Mouse (Mus musculus) CD4-positive helper T cell, adult 2 months (primary cell): ENCODE measurements around the gene Kdelc2.

ENCODE experiments used
- DNase-seq: peaks from one replicate; pipeline ENCODE4 v3.0.0-alpha.2; 2012; ENCODE audit warnings: low read depth, missing footprints, low spot score

Kdelc2 gene

GRCm38 (mm10) chr9:53383951-53384866 lies at the start of gene Kdelc2:
TSS of gene Kdelc2 (plus strand) at chr9:53384025.
- DNase-seq, result peak; percentile 65

GRCm38 (mm10) chr9:53335131-53335530 lies 48.7 kb upstream of the Kdelc2 start:
- DNase-seq, result no peak

GRCm38 (mm10) chr9:53339603-53340002 lies 44.2 kb upstream of the Kdelc2 start:
- DNase-seq, result no peak

DNA sequence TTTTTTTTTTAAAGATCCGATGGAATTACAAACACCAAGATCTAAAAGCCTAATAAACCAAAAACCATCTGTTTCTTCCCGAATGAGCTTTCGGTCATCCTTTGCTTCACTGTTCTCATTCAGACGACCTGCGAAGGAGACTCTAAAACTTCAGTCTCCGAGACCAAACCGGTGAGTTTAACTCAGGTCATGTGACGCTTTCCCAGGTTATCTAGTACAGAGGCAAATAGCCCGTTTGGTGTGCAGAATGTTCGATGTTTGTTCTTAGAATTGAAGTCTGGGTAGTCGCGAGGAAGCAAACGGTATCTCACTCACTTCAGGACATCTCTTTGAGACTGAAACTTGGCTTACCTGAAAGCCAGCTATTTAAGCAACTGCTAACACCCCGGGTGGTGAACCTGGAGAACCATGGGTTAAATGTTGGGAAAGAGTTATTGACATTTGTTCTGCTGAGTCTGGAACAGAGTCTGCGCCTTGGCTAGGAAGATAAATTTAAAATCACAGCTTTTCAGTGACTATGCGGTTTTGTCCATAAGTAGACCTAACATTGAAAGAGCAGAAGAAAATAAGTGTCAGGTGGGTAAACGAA lies 43.4 kb upstream of the Kdelc2 start:
- DNase-seq, result no peak

DNA sequence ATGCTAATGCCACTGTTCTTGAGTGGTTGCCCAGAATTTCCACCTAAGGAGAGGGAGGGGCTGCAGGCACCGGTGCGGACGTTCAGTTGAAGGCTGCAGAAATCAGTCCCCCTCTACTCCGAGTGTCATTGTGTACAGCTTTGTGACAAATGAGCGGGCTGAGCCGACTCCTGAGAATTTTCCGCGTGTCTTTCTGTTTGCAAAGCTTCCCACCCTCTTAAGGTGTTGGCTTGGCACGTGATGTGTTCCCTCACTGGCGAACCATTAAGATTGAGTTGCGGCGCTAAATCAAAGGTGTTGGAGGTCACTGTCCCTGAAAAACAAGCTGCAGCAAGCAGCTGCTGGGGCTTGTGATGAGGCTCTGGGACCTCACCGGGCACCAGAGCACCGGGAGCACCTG lies 42.9 kb upstream of the Kdelc2 start:
- DNase-seq, result peak; percentile 21

- DNase-seq, result no peak
Measured at GRCm38 (mm10) chr9:53341981-53342380, 41.8 kb upstream of the Kdelc2 start.

DNA sequence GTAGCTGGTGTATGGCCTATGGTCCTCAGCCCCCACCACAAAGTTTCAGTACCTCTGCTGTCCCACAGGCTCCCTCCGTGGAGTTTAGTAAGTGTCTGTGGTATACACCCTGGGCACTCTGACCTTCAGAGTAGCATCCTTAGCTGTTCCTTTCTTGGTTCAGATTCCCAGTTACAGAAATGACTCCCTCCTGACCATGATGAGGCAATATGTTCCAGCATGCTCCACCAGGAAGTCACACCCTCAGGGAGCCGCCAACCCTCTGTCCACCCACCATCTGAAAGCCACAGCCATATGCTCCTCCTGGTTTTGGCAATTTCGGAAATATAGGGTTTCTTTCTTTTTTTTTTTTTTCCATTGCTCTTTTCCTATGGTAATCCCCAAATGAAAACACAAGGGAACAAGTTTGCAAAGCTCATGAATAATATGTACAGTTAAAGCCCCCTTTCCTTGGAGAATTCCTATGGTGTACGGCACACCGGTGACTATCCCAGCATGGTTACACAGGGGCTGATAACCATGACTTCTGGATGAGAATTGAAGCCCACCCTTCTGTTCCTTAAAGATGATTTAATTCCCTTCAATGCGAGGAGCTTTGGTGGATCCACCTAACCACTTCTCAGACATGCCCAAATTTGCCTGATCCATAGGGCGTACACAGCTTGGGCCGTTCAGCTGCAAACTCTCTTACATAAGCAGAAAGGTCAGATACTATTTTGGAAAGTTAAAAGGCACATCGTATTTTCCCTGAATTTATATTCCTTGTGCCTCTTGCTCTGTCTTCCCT lies 39.0 kb upstream of the Kdelc2 start:
- DNase-seq, result peak; percentile 6

- no peak for DNase-seq
Measured at GRCm38 (mm10) chr9:53345728-53346127, 38.1 kb upstream of the Kdelc2 start.

DNA sequence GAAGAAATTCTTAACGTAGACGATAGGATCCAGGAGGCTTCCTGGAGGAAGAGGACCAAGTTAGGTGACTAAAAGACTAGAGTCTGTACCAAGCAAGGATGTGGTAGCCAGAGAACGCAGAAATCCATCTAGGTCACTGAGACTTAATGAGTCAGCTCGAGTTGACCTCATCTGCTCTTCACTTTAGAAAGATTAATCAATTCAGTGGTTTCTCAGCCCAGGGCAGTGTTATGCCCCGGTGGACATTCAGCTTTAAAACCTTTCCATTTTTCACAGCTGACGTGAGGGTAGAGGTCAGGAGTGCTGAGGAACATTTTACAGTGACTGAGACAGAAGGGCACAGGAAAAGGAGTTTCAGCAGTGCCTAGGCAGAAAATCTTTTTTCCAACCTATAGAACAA lies 37.4 kb upstream of the Kdelc2 start:
- no peak for DNase-seq

DNA sequence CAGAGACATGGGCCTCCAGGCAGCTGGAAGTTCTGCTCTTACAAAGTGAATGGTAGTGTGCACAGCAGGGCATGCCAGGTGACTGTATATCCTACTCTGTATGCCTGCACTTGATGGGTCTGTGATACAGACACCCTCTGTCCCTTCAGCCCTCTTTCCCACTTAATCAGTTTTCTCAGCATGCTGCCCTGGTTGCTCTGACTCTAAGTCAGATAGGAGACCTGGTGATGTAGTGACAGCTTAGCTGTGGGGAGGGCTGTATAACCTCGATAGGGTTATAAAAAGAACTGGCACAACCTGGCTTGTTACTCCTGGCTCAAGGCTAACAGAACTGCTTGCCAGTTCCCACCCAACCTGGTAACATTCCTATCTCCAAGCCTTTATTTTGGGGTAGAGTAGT lies 34.6 kb upstream of the Kdelc2 start:
- DNase-seq, result no peak

DNA sequence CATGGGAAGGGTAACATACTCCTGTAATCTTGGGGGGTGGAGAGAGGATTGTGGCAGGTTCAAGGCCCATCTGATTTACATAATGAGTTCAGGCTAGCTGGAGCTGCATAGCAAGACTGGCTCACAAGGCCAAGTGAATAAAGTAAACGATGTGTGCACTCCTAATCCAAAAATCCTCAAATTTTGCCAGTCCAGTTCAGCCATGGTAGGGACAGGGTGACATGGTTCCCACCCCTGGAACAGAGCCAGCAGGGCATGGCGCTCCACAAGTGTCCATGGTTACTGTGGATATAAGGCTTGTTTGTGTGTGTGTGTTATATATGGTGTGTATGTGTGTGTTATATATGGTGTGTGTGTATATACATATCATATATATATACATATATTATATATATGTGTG lies 33.5 kb upstream of the Kdelc2 start:
- no peak for DNase-seq

- no peak for DNase-seq
Measured at GRCm38 (mm10) chr9:53351899-53352298, 31.9 kb upstream of the Kdelc2 start.

DNA sequence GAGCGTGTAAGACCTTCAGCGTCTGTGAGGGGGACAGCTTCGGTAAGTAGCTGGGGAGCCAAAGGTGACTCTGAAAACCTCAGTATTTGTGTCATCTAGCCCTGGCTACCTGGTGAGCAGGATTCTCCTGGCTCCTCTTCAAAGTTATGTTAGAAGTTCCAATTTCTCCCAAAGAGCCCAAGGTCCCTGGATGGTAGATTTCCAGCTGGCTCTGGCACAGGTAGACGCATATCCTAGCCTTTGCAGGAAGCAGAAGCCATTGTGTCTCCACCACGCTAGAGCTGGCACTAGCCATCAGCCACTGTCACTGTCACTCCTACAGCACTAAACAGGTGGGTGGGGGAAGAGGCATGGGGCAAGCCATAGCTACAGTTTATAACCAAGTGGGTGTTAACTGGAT lies 30.7 kb upstream of the Kdelc2 start:
- DNase-seq, result no peak

DNA sequence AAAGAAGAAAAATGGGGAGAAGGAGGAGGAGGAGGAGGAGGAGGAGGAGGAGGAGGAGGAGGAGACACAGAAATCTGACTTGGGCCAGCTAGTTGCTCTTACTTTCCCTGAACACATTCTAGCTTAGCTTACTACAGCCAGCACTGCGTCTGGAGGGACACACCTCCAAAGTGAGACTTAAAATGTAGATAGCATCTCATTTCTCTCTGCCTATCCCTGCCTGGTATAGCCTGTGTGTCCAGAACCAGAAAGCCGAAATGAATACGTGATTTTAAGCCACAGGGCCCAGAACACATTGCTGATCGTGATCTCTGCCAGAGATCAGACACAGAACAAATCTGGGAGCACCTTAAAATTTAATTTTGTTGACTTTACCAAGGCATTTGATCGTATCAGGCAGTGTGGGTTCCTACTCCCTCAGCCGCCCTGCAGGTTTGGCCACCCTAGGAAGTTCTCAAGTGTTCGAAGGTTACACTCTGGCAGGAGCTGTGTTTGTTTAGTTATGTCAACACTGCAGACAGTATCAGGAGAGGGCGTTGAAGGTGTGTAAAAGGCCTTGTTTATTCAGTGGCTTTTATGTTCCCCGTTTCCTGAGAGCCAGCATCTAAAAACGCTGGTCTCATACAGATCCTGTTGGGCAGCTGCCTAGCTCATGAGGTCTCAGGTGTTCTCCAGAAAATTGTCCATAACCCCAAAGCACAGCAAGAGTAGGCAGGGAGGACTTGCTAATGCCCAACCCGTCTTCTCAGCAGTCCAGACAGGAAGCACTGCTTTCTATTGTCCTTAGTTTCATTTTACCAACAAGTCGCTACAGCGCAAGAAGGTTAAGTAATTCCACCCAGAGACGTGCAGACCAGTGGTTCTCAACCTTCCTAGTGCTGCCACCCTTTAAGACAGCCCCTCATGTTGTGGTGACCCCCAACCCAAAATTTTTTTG lies 27.3 kb upstream of the Kdelc2 start:
- peak; percentile 34 for DNase-seq

DNA sequence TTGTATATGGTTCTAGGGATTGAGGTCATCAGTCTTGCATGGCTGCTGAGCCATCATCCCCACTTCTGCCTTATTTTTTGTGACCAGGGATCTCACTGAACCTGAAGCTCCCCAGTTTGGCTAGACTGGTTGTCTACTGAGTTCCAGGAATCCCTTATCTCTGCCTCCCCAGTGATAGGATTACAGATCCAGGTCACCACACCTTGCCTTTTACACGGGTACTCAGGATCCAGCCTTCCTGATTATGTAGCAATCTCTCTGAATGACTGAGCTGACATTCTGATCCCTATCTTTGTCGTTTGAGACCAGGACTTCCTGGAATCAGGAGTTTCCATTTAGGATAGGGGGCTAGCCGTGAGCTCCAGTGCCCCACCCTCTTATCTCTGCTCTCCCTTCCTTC lies 12.5 kb upstream of the Kdelc2 start:
- no peak for DNase-seq

- DNase-seq, result no peak
Measured at GRCm38 (mm10) chr9:53375907-53376306, 7.9 kb upstream of the Kdelc2 start.

DNA sequence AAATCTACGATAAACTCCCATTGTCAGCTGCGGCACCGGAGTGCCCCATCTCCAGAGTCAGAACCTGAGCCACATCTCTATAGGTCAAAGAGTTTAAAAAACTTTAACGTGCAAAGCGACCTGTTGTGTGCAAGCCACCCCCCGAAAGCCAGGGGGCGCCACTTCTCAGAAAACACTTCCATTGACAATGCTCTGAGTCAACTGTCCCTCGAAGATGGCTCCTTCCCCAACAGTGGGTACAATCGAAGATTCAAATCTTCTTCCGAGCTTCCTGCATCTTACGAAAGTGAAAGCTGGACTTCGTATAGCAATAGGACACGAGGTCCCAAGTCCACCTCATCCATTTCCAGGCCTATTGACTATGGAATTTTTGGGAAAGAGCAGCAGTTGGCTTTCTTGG lies 7.0 kb upstream of the Kdelc2 start:
- peak; percentile 24 for DNase-seq

- no peak for DNase-seq
Measured at GRCm38 (mm10) chr9:53377597-53377996, 6.2 kb upstream of the Kdelc2 start.

DNA sequence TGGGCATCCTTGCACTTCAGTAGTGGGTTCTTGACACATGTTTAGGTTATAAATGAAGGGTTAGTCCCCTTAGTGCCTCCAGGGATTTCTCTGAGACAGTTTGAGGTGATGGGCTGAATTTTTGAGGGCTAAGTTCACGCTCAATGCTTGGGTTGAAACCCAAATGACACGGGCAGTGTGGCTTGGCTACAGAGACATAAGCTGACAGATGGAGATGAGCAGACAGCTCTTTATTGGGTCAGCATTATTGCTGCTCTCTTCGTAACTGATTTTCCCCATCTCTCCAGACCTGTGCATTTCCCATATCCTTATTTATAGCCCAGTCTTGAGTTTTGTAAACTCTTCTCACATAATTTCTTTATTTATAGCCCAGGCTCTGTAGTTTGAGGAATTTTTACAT lies 5.7 kb upstream of the Kdelc2 start:
- no peak for DNase-seq

GRCm38 (mm10) chr9:53380595-53380994 lies 3.2 kb upstream of the Kdelc2 start:
- peak; percentile 51 for DNase-seq

DNA sequence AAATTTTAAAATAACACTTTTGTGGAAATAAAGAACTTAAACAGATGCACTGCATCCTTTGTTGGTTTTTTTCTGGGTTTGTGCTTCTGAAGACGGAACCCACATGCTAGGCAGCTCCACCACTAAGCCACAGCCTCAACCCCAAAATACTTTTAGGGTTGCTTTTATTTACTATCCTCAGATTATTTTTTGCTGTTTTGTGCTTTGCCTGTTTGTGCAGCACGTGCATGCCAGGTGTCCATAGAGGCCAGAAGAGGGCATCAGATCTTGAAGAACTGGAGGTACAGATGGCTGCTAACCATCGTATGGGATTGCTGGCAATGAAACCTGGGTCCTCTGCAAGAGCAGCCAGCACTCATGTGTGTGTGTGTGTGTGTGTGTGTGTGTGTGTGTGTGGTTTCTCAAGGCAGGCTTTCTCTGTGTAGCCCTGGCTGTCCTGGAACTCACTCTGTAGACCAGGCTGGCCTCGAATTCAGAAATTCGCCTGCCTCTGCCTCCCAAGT lies 2.7 kb upstream of the Kdelc2 start:
- DNase-seq, result peak; percentile 61
